Mouse (Mus musculus) left cerebral cortex, adult 18-20 months (tissue): Measurements from ENCODE around the gene Sh2b1. TPM values are rescaled to one million over a fixed set of nuclear protein-coding genes. Genes with fewer than 3 reads are reported as not detected.

Source experiments
- DNase-seq, 2 experiments: peaks; one replicate each; pipeline ENCODE4 v3.0.0; 2021 to 2022; ENCODE audit warnings: low spot score in 2 of 2, mixed read lengths in 1 of 2
- total RNA-seq, 2 experiments: library from RNA; stranded (reverse); gene quantifications; 2 replicates each; pipeline ENCODE4 v1.2.3; 2021

Sh2b1 gene
- total RNA-seq, 2 experiments from 2014 or later = 73.1 to 76.3 TPM

- DNase-seq = no peak
Observed at GRCm38 (mm10) chr7:126481699-126482098, 6.5 kb upstream of the Sh2b1 start.

GRCm38 (mm10) chr7:126474486-126474955 is 703 bp downstream of the Sh2b1 start:
- DNase-seq = peak; percentile 17 to 29

GRCm38 (mm10) chr7:126473470-126474086 is 1.6 kb downstream of the Sh2b1 start:
- no peak for DNase-seq

GRCm38 (mm10) chr7:126472713-126473112 is 2.5 kb downstream of the Sh2b1 start:
- DNase-seq = no peak

- DNase-seq = no peak
Observed at GRCm38 (mm10) chr7:126472306-126472705, 2.9 kb downstream of the Sh2b1 start.

DNA sequence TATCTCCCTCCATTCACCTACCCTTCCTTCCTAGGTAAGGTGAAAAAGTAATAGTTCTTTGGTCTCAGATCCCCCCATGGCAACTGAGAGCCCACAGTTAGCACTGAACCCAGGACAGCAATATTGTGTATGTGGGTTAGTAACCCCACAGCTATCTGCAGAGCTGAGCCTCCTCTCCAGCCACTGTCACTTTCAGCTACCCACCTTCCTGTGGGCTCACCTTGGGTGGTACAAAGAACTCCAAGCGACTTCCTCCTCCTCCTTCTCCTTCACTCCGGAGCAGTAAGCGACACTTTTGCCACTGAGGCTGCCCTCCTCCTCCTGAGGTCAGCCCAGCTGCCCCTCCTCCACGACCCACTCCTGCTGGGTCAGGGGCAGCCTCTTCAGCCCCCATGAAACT is 3.4 kb downstream of the Sh2b1 start:
- no peak for DNase-seq

DNA sequence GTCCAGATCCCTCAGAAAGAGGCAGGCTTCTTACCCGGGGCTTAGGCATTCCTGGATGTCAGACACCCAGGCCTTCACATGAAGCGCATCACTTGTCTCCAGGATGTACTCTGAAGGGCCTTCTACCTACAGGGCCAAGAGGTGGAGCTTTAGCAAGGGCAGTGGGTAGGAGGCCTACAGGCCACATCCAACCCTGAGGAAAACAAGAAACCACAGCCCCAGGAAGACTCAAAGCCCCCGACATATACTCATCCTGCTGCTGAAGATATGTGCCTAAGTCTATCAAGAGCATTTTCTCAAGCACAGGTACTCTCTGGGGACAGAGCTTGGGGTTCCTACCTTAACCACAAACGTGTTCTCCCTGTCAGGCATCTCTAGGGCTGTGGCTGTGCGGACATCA is 3.9 kb downstream of the Sh2b1 start:
- no peak for DNase-seq

- DNase-seq = no peak
Observed at GRCm38 (mm10) chr7:126470077-126470476, 5.1 kb downstream of the Sh2b1 start.

- DNase-seq = no peak
Observed at GRCm38 (mm10) chr7:126467834-126468627, 7.2 kb downstream of the Sh2b1 start.

- DNase-seq = peak in 1 of 2 experiments; percentile 18
Observed at GRCm38 (mm10) chr7:126467271-126467670, 8.0 kb downstream of the Sh2b1 start.

DNA sequence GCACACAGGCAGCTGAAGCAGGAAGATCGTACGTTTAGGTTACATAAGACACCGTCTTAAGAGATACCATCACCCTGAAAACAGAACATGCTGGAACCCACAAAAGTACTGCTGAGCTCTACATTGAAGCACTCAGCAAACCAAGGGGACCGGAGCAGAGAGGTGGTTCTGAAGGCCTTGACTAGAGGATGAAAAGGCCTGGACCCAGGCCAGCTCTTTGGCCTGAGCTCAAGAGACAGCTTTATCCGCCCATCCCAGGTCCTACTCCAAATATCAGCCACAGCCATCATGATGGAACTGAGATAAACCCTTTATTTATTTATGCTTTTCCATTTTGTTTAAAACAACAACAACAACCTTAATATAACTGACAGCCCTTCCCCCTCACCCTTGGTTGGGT is 8.5 kb downstream of the Sh2b1 start:
- DNase-seq = no peak

DNA sequence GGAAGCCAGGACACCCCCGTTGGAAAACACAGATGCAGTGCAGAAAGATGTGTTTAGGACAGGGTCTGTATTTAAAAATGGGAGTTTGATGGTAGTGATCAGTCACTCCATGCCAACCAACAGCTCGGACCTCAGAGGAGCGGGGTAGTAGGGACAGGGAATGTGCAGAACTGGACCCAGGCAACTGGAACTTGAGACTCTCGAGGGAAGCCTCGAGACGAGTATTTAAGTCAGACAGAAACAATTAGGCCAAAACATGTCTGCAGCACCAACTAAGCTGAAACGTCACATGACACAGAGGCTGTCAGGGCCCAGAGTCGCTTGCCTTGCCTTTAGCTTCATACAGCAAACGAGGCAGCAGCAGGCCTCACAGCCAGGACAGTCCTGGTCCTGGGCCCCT is 9.1 kb downstream of the Sh2b1 start:
- DNase-seq = no peak

DNA sequence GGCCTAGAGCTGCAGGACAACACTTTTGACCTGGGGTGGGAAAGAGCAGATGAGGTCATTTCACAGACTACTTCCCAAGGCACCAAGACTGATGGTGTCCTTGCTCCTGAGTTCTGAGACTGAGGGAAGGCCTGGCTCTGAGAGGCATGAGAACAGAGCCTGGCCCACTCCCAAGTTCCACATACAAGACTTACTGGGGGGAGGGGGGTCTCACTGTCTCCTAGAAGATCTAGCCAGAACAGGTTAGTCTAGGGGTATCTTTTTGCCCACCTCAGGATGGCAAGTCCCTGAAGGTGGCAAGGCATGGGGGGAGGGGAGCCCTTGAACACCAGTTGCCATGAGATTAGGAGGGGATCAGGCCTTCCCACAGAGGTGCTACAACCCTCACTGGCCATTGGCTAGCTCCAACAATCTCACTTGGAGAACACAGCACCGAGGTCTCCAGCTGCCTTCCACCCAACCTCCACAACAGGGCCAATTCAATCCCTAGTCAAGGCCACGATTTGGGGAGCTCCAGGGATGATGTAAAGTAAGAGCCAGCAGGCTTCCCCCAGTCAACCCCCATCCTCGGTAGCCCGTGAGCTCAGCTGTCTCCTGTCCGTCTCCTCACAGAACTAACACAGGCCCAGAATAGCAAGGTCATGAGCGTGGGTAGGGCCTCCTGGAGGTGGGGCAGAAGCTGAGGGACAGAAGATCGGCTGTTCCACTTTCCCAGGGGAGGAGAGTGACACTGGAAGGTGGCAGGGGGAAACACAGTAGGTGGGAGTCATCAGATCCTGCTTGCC is 9.8 kb downstream of the Sh2b1 start:
- DNase-seq = no peak

DNA sequence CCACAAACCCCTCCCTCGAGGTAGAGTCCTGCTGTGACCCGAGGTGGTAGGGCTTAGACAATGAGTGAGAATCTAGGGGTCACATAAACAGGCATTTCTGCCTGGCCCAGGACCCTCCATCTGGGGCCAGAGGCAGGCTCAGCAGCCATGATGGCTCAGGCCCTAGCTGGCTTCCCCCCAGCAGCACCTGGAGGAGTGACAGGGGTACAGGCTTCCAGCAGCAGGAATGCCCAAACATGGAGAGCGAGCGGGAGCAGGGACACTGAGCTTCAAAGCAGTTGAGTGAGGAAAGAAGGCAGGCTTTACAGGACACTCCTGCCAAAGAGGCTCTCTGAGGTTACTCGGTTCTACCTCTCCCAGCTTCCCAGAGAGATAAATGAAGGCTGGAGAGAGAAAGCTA is 10.4 kb downstream of the Sh2b1 start:
- no peak for DNase-seq

DNA sequence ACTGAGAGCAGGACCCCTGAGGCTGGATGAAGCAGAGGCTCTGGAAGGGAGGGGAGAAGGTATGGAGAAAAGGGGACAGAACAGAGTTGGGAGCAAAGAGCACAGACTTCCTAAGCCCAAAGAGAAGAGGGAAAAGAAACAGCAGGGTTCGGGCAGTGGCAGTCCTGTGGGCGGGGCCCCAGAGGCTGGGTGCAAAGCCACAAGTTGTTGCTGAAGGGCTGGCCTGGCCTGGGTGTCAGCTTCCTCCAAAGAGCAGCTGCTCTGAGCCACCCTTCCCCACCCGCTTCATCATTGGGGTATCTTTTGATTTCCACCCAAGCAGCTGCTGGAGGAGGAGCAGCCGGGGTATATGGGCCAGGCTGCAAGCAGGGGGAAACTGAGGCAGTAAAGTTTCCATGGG is 11.1 kb downstream of the Sh2b1 start:
- no peak for DNase-seq

GRCm38 (mm10) chr7:126463547-126463946 is 11.7 kb downstream of the Sh2b1 start:
- DNase-seq = no peak

GRCm38 (mm10) chr7:126463004-126463403 is 12.2 kb downstream of the Sh2b1 start, which contains the start of gene Atp2a1:
Atp2a1 (minus strand) TSS chr7:126463108.
- DNase-seq = no peak

DNA sequence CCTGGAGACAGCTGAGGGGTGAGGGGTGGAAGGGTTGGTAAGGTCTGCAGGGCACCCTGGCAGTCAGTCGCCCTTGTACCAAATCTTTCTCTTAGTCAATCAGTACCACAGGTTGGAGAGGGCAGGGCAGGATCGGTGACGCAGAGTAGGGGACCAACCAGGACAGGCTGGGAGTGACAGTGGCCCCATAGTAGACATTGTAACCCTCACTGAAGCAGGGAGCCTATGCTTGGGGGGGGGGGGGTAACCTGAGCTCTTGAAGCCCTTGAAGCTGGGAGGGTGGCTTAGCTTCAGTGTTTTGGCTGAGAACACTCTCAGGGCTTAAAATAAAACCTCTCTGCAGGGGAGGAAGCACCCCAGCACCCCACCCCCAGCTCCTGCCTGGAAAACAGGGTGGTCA is 13.6 kb downstream of the Sh2b1 start:
- DNase-seq = no peak

DNA sequence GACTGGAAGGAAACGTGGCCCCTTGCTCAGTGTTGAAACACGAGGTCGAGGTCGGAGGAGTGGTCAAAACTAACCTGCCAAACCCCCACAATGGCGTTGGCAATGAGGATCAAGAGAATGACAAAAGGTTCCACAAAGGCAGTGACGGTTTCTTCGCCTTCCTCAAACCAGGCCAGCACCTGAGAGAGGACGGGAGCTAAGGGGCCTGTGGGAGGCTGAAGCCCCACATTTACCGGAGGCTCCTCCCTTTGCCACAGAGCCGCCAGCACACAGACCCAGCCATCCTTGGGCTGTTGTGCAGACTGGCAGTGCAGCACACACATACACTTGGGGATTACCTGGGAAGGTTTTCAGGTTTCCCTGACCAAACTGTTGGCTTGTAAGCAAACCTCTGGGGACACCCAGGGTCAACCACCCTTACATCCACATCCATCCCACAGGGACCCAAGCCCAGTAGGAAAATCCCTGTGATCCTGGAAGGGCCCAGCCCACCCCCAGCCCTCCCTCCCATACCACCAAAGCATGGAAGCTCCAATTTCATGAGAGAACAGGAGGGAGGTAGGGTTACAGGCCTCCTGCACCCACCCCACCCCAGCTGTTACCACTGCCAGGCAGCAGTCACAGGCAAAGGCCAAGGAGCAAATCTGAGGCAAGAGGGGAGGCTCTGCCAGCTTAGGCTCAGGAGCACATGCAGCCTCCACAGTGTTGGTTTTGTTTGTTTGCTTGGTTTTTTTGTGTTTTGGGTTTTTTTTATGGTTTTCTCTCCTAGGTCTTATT is 14.4 kb downstream of the Sh2b1 start:
- DNase-seq = no peak

GRCm38 (mm10) chr7:126458844-126459618 is 16.2 kb downstream of the Sh2b1 start:
- no peak for DNase-seq
